Mouse (Mus musculus) stomach, postnatal 0 days (tissue): Measurements from ENCODE around the gene Olfr549. TPM values are rescaled to one million over a fixed set of nuclear protein-coding genes. Genes with fewer than 3 reads are reported as not detected.
A peak's percentile ranks its signal among the peaks of the same experiment; 100 is the strongest.

Experiments
- ATAC-seq: fragments of 200-750 bp; cut with Nextera tagmentation; 2 replicates; pipeline ENCODE4 v1.8.0; 2017; ENCODE audit not compliant: low FRiP score, low TSS enrichment
- DNase-seq: peaks from one replicate; pipeline ENCODE4 v3.0.0-alpha.2; 2016; ENCODE audit warnings: low spot score
- H3K27ac ChIP-seq: fragments of 300-500 bp; sonication (generic); replicated peaks from 2 replicates; pipeline ENCODE4 v1.5.1; 2014; ENCODE audit warnings: mild to moderate bottlenecking, control low read depth
- H3K27me3 ChIP-seq: fragments of 300-500 bp; sonication (generic); 2 replicates; pipeline ENCODE4 v1.6.1; 2014; ENCODE audit warnings: low read length; ENCODE audit not compliant: control insufficient read depth, insufficient read depth
- H3K36me3 ChIP-seq: fragments of 300-500 bp; sonication (generic); 2 replicates; pipeline ENCODE4 v1.6.1; 2014; ENCODE audit warnings: low read length, mixed read lengths; ENCODE audit not compliant: control insufficient read depth, insufficient read depth
- H3K4me1 ChIP-seq: fragments of 300-500 bp; sonication (generic); replicated peaks from 2 replicates; pipeline ENCODE4 v1.6.1; 2014; ENCODE audit warnings: antibody characterized with exemption; ENCODE audit not compliant: control insufficient read depth, insufficient read depth
- H3K4me2 ChIP-seq: fragments of 300-500 bp; sonication (generic); replicated peaks from 2 replicates; pipeline ENCODE4 v1.6.1; 2014; ENCODE audit warnings: low read depth, mild to moderate bottlenecking, control low read depth, moderate library complexity
- H3K4me3 ChIP-seq: fragments of 300-500 bp; sonication (generic); 2 replicates; pipeline ENCODE4 v1.5.1; 2014; ENCODE audit warnings: low read depth, low read length, control low read depth
- H3K9ac ChIP-seq: fragments of 300-500 bp; sonication (generic); 2 replicates; pipeline ENCODE4 v1.6.1; 2014; ENCODE audit warnings: mild to moderate bottlenecking, low read length, control low read depth, mixed read lengths
- H3K9me3 ChIP-seq: fragments of 300-500 bp; sonication (generic); 2 replicates; pipeline ENCODE4 v1.6.1; 2016; ENCODE audit warnings: low read length; ENCODE audit not compliant: control insufficient read depth
- CTCF ChIP-seq: IDR thresholded peaks from 2 replicates; pipeline ENCODE4 v1.5.1; 2016; ENCODE audit warnings: antibody characterized with exemption, low read depth, mild to moderate bottlenecking, moderate library complexity
- EP300 ChIP-seq: optimal IDR thresholded peaks from 2 replicates; pipeline ENCODE3; 2016; ENCODE audit warnings: antibody characterized with exemption
- WGBS: fragments of 180-500 bp; shearing (Covaris S2); extraction: QIAGEN DNeasy Blood & Tissue Kit; methylation state at CpG from one replicate; pipeline ENCODE4 v1.1.7; 2014; 5-methylcytosine and 5-hydroxymethylcytosine counted together
- polyA plus RNA-seq: library from polyadenylated mRNA; unstranded; fragments of >200 nt; fragmentation: Nextera tagmentation; extraction: Ambion mirVana; gene quantifications from 2 replicates; pipeline ENCODE4 v1.2.1, GENCODE M21; 2015

Olfr549 gene
- polyA plus RNA-seq, 1 experiment from 2014 or later, result not detected

- Histone ChIP-seq H3K36me3 (no peaks in the 10 kb centered on the region), H3K27ac (no peak within 1 kb of the TSS), H3K27me3 (no peaks in the 10 kb centered on the region), H3K4me3 (no peak within 1 kb of the TSS), H3K4me1 (no peaks in the 10 kb centered on the region), H3K4me2 (no peak within 1 kb of the TSS), H3K9ac (no peak within 1 kb of the TSS), H3K9me3 (no peaks in the 10 kb centered on the region)
- no peak for ATAC-seq
- no peak for DNase-seq
- 78% methylated on average over 1 of the region's 1 CpGs for WGBS
- TF ChIP-seq CTCF (no peak), EP300 (no peak)
Measured at GRCm38 (mm10) chr7:102534449-102534848, 15.2 kb upstream of the Olfr549 start, which contains the start of gene Olfr547. Gene Olfr547 (plus strand): TSS chr7:102534749.

GRCm38 (mm10) chr7:102540596-102540995 lies 9.1 kb upstream of the Olfr549 start, which contains the start of gene Olfr548-ps1:
Gene Olfr548-ps1 (plus strand): TSS chr7:102540896.
- Histone ChIP-seq H3K27me3 (no peaks in the 10 kb centered on the region), H3K9ac (no peak within 1 kb of the TSS), H3K27ac (no peak within 1 kb of the TSS), H3K4me3 (no peak within 1 kb of the TSS), H3K36me3 (no peaks in the 10 kb centered on the region), H3K9me3 (no peaks in the 10 kb centered on the region), H3K4me2 (no peak within 1 kb of the TSS), H3K4me1 (no peaks in the 10 kb centered on the region)
- WGBS, result 80% methylated on average over 2 of the region's 2 CpGs
- DNase-seq (no peak), ATAC-seq (no peak)
- no peak for TF ChIP-seq EP300
- TF ChIP-seq CTCF, result no peak

GRCm38 (mm10) chr7:102541251-102541650 lies 8.4 kb upstream of the Olfr549 start:
- H3K4me3 ChIP-seq, result no peak overlapping the region
- TF ChIP-seq EP300 (no peak), CTCF (no peak)
- ATAC-seq (no peak), DNase-seq (no peak)
- H3K9ac ChIP-seq, result no peak overlapping the region
- no peak overlapping the region for H3K27ac ChIP-seq
- no peaks in the 10 kb centered on the region for H3K9me3 ChIP-seq
- no peaks in the 10 kb centered on the region for H3K4me1 ChIP-seq
- no peaks in the 10 kb centered on the region for H3K36me3 ChIP-seq
- H3K27me3 ChIP-seq, result no peaks in the 10 kb centered on the region
- WGBS, result 48% methylated on average over 3 of the region's 3 CpGs
- no peak overlapping the region for H3K4me2 ChIP-seq

- no peak overlapping the region for H3K4me2 ChIP-seq
- WGBS, result 65% methylated on average over 3 of the region's 3 CpGs
- H3K4me3 ChIP-seq, result no peak overlapping the region
- no peak for TF ChIP-seq EP300
- no peak for TF ChIP-seq CTCF
- no peaks in the 10 kb centered on the region for H3K9me3 ChIP-seq
- no peak for ATAC-seq
- no peaks in the 10 kb centered on the region for H3K4me1 ChIP-seq
- no peaks in the 10 kb centered on the region for H3K36me3 ChIP-seq
- no peak for DNase-seq
- no peaks in the 10 kb centered on the region for H3K27me3 ChIP-seq
- no peak overlapping the region for H3K27ac ChIP-seq
- no peak overlapping the region for H3K9ac ChIP-seq
Measured at GRCm38 (mm10) chr7:102553279-102553678, 3.6 kb downstream of the Olfr549 start.

- Histone ChIP-seq H3K9ac (peak within 1 kb of the TSS; percentile 69), H3K27me3 (no peaks in the 10 kb centered on the region), H3K4me3 (peak within 1 kb of the TSS; percentile 54), H3K27ac (peak within 1 kb of the TSS; percentile 20), H3K9me3 (no peaks in the 10 kb centered on the region), H3K36me3 (0 out of 2 replicates have a peak, but pooled peaks cover 2% of the 10 kb centered on the region), H3K4me1 (no peaks in the 10 kb centered on the region), H3K4me2 (peak within 1 kb of the TSS; percentile 79)
- WGBS, result 14% methylated on average over 10 of the region's 10 CpGs
- ATAC-seq (peak; percentile 100), DNase-seq (peak; percentile 89)
- TF ChIP-seq CTCF (no peak), EP300 (no peak)
Measured at GRCm38 (mm10) chr7:102564999-102565997, 15.6 kb downstream of the Olfr549 start, which contains the start of gene Trim21. Gene Trim21 (minus strand): TSS chr7:102565486.

- 80% methylated on average over 4 of the region's 4 CpGs for WGBS
- no peak for DNase-seq
- no peak overlapping the region for H3K9ac ChIP-seq
Measured at GRCm38 (mm10) chr7:102566219-102566618, 16.5 kb downstream of the Olfr549 start.

More at GRCm38 (mm10) chr7:102566219-102566618, 16.5 kb downstream of the Olfr549 start:
- ATAC-seq, result no peak
- Histone ChIP-seq H3K4me3 (no peak overlapping the region), H3K4me1 (no peaks in the 10 kb centered on the region), H3K36me3 (no peaks in the 10 kb centered on the region), H3K4me2 (no peak overlapping the region), H3K27ac (no peak overlapping the region), H3K27me3 (no peaks in the 10 kb centered on the region), H3K9me3 (no peaks in the 10 kb centered on the region)
- TF ChIP-seq CTCF, result peak; percentile 21; the same call in 1 of the 2 replicates
- TF ChIP-seq EP300, result no peak
